Mouse (Mus musculus) spleen, adult 2 months (tissue): ENCODE results near the gene Ubac2. TPM values are rescaled to one million over a fixed set of nuclear protein-coding genes. Genes with fewer than 3 reads are reported as not detected.
"Not testable (repeated sequence)": the region's sequence is repeated elsewhere in the genome, so short reads cannot be mapped to it uniquely, and the experiment has no call there.

Source experiments
- DNase-seq, 2 experiments: peaks; one replicate each; pipeline versions ENCODE4 v3.0.0 to v3.0.0-alpha.2; 2012 to 2021; ENCODE audit warnings: low spot score in 2 of 2, low read depth in 1 of 2
- H3K27ac ChIP-seq: fragments of 200-500 bp; 2 replicates; pipeline ENCODE4 v1.5.1; 2012; ENCODE audit warnings: low read length, inconsistent platforms; ENCODE audit not compliant: insufficient read depth
- H3K27me3 ChIP-seq: fragments of 200-500 bp; 2 replicates; pipeline ENCODE4 v1.6.1; 2012; ENCODE audit warnings: mild to moderate bottlenecking, moderate library complexity, low read length, inconsistent platforms; ENCODE audit not compliant: control insufficient read depth, insufficient read depth
- H3K36me3 ChIP-seq: fragments of 200-500 bp; 2 replicates; pipeline ENCODE4 v1.6.1; 2012; ENCODE audit warnings: mild to moderate bottlenecking, low read length, inconsistent platforms; ENCODE audit not compliant: control insufficient read depth, insufficient read depth
- H3K4me1 ChIP-seq: fragments of 200-500 bp; 2 replicates; pipeline ENCODE4 v1.6.1; 2011; ENCODE audit warnings: inconsistent platforms; ENCODE audit not compliant: control insufficient read depth, insufficient read depth, insufficient read length
- H3K4me3 ChIP-seq: fragments of 200-500 bp; 2 replicates; pipeline ENCODE4 v1.5.1; 2011; ENCODE audit warnings: mild to moderate bottlenecking, inconsistent platforms; ENCODE audit not compliant: insufficient read depth, insufficient read length; ENCODE audit errors: extremely low read depth
- CTCF ChIP-seq: fragments of 200-500 bp; IDR thresholded peaks from 2 replicates; pipeline ENCODE4 v1.5.1; 2011; ENCODE audit warnings: mild to moderate bottlenecking, inconsistent platforms; ENCODE audit not compliant: insufficient read depth, insufficient read length, insufficient replicate concordance; ENCODE audit errors: extremely low read depth
- POLR2A ChIP-seq: fragments of 200-500 bp; IDR thresholded peaks from 2 replicates; pipeline ENCODE4 v1.6.1; 2011; ENCODE audit warnings: low read depth, low read length, inconsistent platforms
- WGBS: fragments of 180-500 bp; shearing (Covaris S2); methylation state at CpG from one replicate; pipeline ENCODE4 v1.1.7; 2018; 5-methylcytosine and 5-hydroxymethylcytosine counted together
- polyA plus RNA-seq: library from polyadenylated mRNA; depleted of rRNA; stranded (reverse); fragments of >200 nt; gene quantifications from 2 replicates; pipeline ENCODE4 v1.2.3, GENCODE M21; 2012; rRNA removed

Gene Ubac2
- polyA plus RNA-seq, 1 experiment, result 45.3 TPM

DNA sequence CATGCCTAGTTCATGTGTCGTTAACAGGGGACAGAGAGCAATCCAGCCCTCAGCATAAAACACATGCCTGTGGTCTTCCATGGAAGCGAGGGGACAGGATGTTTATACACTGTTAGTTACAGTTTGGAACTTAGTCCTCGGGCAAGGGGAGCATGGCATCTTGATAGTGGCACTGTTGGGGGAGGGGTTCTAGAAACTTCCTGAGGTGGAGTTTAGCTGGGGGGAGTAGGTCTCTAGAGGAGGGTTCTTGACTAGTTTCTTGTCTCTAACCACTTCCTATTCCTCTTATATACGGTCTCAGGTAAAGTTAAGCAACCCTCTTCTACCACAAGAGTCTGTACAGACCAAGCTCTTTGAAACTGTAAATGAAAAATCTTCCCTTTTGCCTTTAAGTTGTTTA, 187.8 kb downstream of the Ubac2 start:
- no peaks in the 10 kb centered on the region for H3K27me3 ChIP-seq
- TF ChIP-seq POLR2A (no peak), CTCF (no peak)
- peaks cover 54% of the 10 kb centered on the region for H3K4me1 ChIP-seq
- peak overlapping the region; percentile 88 for H3K27ac ChIP-seq
- DNase-seq, result peak; percentile 61 to 69
- no peak overlapping the region for H3K4me3 ChIP-seq
- 13% methylated on average over 4 of the region's 4 CpGs for WGBS
- no peaks in the 10 kb centered on the region for H3K36me3 ChIP-seq

DNA sequence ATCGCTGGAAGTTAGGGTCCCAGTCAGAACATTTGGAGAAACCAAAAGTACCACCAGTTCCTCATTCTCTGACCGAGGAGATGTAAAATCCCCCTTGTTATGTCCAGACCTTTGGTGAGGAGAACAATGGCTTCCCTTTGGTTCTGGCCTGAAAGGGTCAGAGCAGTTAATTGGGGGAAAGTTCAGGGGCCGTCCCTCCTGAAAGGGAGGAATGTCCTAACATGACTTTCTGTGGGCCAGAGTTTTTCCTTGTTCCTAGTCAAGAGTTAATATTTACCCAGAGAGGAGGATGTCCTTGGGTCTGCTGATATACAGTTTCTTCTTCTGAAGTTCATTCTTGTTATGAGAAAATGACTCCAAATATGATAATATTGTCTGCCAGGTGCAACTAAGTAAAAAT, 189.6 kb downstream of the Ubac2 start:
- 40% methylated on average over 3 of the region's 3 CpGs for WGBS
- DNase-seq, result not testable (repeated sequence)
- peak overlapping the region; percentile 88; the same call in 1 of the 2 replicates for H3K27ac ChIP-seq

DNA sequence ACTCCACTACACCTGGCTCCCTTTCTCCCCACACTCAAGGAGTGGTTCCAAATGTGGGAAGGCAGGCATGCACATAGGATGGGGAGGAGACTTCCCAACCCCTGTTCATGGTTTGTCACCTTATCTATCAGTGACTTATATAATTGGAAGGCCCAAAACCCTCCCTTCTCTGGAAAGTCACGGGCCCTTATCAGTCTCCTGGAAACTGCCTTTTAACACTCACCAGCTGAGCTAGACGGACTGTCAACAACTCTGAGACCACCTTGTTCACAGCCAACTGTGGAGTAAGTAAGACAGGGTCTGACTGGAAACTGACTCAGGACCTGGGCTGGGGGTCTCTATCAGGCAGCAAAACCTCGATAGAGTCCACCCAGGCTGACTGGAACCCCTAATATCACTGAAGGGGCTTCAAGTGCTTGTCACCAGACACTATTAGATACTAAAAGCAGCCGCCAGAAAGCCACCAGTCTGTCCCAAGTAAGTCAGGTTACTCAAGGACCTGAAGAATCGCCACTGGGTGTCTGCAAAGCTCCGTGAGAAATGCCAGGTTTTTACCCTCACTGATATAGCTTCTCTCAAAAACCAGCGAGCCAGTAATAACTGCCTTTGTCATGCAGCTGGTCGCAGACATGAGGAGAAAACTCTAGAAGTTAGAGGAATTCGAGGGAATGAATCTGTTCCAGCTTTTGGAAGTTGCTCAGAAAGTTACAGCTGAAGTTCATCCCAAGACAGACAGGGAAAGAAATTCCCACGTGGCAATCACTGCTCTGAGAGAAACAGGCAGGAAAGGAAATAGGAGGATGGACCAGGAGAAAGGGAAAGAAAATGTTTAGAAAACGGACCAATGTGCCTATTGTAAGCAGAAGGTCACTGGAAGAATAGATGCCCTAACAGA, 190.6 kb downstream of the Ubac2 start:
- H3K4me1 ChIP-seq, result peaks cover 48% of the 10 kb centered on the region
- 69% methylated on average over 11 of the region's 11 CpGs for WGBS
- no peak overlapping the region for H3K4me3 ChIP-seq
- H3K27me3 ChIP-seq, result no peaks in the 10 kb centered on the region
- H3K27ac ChIP-seq, result no peak overlapping the region
- DNase-seq, result no peak
- no peaks in the 10 kb centered on the region for H3K36me3 ChIP-seq
- TF ChIP-seq CTCF (no peak), POLR2A (no peak)

More for the DNA sequence above, 189.6 kb downstream of the Ubac2 start:
- H3K27me3 ChIP-seq, H3K4me3 ChIP-seq, H3K36me3 ChIP-seq: not testable (repeated sequence)
- peaks cover 45% of the 10 kb centered on the region for H3K4me1 ChIP-seq

DNA sequence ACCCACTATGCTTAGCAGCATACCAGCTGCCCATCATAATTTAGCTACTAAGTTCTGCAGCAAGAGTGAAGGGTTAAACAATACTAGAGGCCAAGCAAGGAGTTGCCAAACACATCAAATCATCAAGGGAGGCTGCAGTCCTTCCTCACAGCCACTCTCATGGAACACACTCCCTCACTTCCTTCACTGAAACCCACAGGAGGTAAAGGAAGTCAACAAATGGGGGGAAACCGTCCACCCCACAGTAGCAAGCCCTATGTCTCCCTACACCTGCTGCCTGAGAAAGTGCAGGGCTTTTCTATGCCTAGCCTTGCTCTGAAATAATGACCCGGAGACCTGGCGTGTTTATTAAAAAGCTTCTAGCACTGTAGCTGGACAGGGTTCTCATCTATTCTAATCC, 191.5 kb downstream of the Ubac2 start:
- TF ChIP-seq POLR2A, result no peak
- TF ChIP-seq CTCF, result no peak
- Histone ChIP-seq H3K4me3 (no peak overlapping the region), H3K27ac (no peak overlapping the region; the same call in 1 of the 2 replicates), H3K36me3 (no peaks in the 10 kb centered on the region), H3K4me1 (peaks cover 43% of the 10 kb centered on the region; the same call in 1 of the 2 replicates), H3K27me3 (no peaks in the 10 kb centered on the region)
- WGBS, result 31% methylated on average over 3 of the region's 3 CpGs
- no peak for DNase-seq

Other genes starting within 250 kb of the Ubac2 start
- 6.7 and 7.8 TPM in 2 replicates for gene Dock9, start 80.8 kb upstream of the Ubac2 start, polyA plus RNA-seq
- gene Gpr18, start 37.2 kb downstream of the Ubac2 start, polyA plus RNA-seq, result 91.9 and 111 TPM in 2 replicates
- gene Gpr183, start 86.6 kb downstream of the Ubac2 start, polyA plus RNA-seq, result 19.3 and 21.5 TPM in 2 replicates
- 0.20 and 0.23 TPM in 2 replicates for gene Timm8a2, start 156.1 kb downstream of the Ubac2 start, polyA plus RNA-seq
- 80.8 and 211 TPM in 2 replicates for gene Tm9sf2, start 228.4 kb downstream of the Ubac2 start, polyA plus RNA-seq